Mouse (Mus musculus) heart, embryonic 10.5 days (tissue): Measurements from ENCODE around the gene Arid1b. TPM values are rescaled to one million over a fixed set of nuclear protein-coding genes. Genes with fewer than 3 reads are reported as not detected.

Experiments used
- DNase-seq: peaks from one replicate; pipeline ENCODE4 v3.0.0-alpha.2; 2017; ENCODE audit warnings: low spot score
- H3K27ac ChIP-seq: fragments of 300-500 bp; sonication (generic); 2 replicates; pipeline ENCODE4 v1.5.1; 2016; ENCODE audit warnings: mild to moderate bottlenecking
- H3K27me3 ChIP-seq: fragments of 300-500 bp; sonication (generic); 2 replicates; pipeline ENCODE4 v1.6.1; 2016; ENCODE audit warnings: mild to moderate bottlenecking; ENCODE audit not compliant: poor library complexity, insufficient read depth, severe bottlenecking
- H3K36me3 ChIP-seq: fragments of 300-500 bp; sonication (generic); 2 replicates; pipeline ENCODE4 v1.6.1; 2016; ENCODE audit warnings: mild to moderate bottlenecking, moderate library complexity
- H3K4me1 ChIP-seq: fragments of 300-500 bp; sonication (generic); 2 replicates; pipeline ENCODE4 v1.6.1; 2016; ENCODE audit warnings: mild to moderate bottlenecking
- H3K4me3 ChIP-seq: fragments of 300-500 bp; sonication (generic); 2 replicates; pipeline ENCODE4 v1.5.1; 2016; ENCODE audit warnings: mild to moderate bottlenecking, moderate library complexity
- H3K9me3 ChIP-seq: fragments of 300-500 bp; sonication (generic); 2 replicates; pipeline ENCODE4 v1.6.1; 2016; ENCODE audit warnings: mild to moderate bottlenecking, moderate library complexity
- WGBS: fragments of 180-500 bp; shearing (Covaris S2); methylation state at CpG from one replicate; pipeline ENCODE4 v1.1.7; 2016; 5-methylcytosine and 5-hydroxymethylcytosine counted together
- polyA plus RNA-seq: library from polyadenylated mRNA; unstranded; fragments of >200 nt; fragmentation: Nextera tagmentation; extraction: Ambion mirVana; gene quantifications from 2 replicates; pipeline ENCODE4 v1.2.1, GENCODE M21; 2016

The Arid1b gene
- polyA plus RNA-seq, 1 experiment from 2014 or later, result 8.4 TPM

DNA sequence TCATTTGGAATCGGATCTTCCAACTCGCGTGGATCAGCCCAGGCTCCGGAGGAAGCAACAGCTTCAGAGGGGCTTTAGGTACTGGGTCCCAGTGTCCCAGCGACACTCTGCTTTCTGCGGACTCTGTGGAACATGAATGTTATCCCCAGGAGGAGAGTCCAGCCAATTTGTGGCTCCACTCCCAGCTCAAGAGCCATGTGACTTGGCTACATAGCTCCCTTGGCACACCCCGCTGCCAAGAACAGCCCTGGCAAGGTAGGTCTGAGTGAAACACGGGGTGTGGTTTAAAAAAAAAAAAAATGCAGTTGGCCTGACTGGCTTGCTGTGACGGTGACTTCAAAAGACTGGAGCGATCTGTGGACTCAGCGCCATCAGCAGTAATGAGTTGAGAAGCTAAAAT lies 19.4 kb upstream of the Arid1b start:
- 78% methylated on average over 11 of the region's 11 CpGs for WGBS
- Histone ChIP-seq H3K9me3 (no peaks in the 10 kb centered on the region), H3K4me1 (no peaks in the 10 kb centered on the region), H3K36me3 (no peaks in the 10 kb centered on the region), H3K4me3 (no peak overlapping the region), H3K27ac (no peak overlapping the region), H3K27me3 (no peaks in the 10 kb centered on the region)
- no peak for DNase-seq

DNA sequence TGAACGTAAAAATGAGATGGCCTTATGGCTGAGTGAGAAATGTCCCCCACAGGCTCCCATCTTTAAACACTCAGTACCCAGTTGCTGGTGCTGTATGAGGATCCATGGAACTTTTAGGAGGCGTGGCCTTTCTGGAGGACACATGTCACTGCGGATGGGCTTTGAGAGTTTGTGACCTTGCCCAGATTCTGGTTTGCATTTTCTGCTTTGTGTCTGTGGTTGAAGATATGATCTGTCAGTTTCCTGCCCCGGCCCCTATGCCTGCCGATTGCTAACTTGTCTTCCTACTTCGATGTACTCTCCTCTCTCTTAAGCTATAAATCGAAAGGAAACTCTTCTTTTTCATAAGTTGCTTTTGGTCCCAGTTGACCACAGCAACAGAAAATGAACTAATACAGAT lies 14.0 kb upstream of the Arid1b start:
- H3K27ac ChIP-seq, result no peak overlapping the region
- H3K36me3 ChIP-seq, result no peaks in the 10 kb centered on the region
- WGBS, result 69% methylated on average over 7 of the region's 7 CpGs
- no peaks in the 10 kb centered on the region for H3K27me3 ChIP-seq
- no peak overlapping the region for H3K4me3 ChIP-seq
- no peaks in the 10 kb centered on the region for H3K9me3 ChIP-seq
- no peak for DNase-seq
- no peaks in the 10 kb centered on the region for H3K4me1 ChIP-seq

DNA sequence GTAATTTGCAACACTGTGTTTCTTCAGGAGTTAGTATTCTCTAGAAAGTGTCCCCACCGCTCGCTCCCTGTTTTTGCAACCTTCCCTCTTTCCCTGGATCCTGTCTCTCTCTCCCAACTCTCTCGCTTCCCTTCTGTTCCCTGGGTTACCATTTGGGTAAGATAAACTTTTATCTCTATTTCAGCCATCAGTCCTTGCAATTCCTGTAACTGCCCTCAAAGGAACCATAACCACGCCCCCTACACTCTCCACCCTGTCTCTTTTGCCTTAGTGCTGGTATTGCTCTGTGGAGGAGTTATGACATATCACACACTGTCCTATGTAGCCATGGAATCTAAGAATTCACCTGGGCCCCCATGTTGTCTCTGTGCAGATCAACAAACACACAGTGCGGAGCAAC lies 11.3 kb upstream of the Arid1b start:
- DNase-seq, result no peak
- Histone ChIP-seq H3K4me3 (no peak overlapping the region), H3K4me1 (no peaks in the 10 kb centered on the region), H3K27ac (no peak overlapping the region), H3K36me3 (no peaks in the 10 kb centered on the region), H3K27me3 (no peaks in the 10 kb centered on the region), H3K9me3 (no peaks in the 10 kb centered on the region)
- WGBS, result 67% methylated on average over 5 of the region's 5 CpGs

DNA sequence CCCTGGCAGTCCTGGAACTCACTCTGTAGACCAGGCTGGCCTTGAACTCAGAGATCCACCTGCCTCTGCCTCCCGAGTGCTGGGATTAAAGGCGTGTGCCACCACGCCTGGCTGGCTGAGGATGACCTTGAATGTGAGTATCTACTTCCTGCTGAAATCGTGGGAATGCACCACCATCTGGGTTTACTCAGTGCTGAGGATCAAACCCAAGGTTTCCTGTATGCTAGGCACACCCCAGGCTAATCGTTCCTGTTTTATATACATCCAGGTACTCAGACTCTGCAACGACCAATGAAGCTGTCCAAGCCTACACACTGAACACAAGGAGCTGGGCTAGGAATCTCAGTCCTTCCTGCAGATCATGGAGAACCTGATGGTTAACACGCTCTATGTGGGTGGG lies 9.4 kb upstream of the Arid1b start:
- Histone ChIP-seq H3K27me3 (no peaks in the 10 kb centered on the region), H3K4me3 (no peak overlapping the region), H3K27ac (no peak overlapping the region), H3K9me3 (no peaks in the 10 kb centered on the region), H3K36me3 (no peaks in the 10 kb centered on the region), H3K4me1 (no peaks in the 10 kb centered on the region)
- no peak for DNase-seq
- 86% methylated on average over 7 of the region's 7 CpGs for WGBS

DNA sequence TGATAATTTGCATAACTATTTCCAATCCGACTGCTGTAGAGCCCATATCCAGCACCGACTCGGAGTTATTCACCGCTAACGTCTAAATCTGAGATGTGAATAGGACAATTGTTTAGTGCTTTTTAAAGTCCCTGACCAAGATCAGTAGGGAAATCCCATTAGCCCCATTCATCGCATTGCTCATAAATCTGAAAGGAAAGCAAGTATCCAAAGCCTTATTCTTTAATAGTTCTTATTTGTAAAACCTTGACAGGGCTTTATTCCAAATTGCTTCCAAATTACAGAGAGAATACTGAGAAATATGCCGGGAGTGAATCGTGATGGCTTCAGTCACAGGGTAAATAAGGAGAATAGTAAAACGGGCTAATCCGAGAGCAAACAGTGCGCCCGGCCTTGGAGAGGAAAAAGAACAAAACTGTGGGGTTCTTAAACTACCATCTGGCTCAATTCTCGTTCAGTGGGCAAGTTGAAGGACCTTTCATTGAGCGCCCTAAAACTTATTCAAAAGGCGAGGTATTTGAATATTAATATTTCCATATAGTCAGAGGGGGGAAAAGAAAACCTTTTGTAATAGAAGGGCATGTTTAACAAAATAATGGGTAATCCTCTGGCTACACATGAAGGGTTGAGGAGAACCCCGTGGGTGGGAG lies 3.1 kb upstream of the Arid1b start:
- WGBS, result 84% methylated on average over 16 of the region's 16 CpGs
- no peak for DNase-seq

DNA sequence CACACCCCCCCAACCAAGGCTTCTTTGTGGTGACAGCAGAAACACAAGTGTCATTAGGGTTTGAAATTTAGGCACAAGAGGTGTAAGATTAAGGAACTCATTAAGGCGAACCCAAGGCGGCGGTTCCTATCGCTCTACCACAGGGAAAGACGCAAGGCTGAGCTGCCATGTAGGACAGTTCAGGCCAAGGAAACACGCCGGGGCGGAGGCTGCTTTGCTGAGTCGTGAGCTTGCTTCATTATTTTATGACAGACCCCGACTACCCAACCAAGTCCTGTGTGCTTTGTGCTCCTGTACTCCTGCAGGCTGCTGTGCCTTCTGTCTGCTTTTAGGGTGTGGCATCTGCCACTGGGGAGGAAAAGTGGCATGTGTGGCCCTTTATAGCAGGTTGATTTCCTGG lies 2.5 kb upstream of the Arid1b start:
- no peak overlapping the region for H3K4me3 ChIP-seq
- DNase-seq, result no peak
- WGBS, result 81% methylated on average over 10 of the region's 10 CpGs

More for the DNA sequence above, 3.1 kb upstream of the Arid1b start:
- Histone ChIP-seq H3K4me3 (no peak overlapping the region), H3K9me3 (no peaks in the 10 kb centered on the region), H3K4me1 (no peaks in the 10 kb centered on the region), H3K27me3 (no peaks in the 10 kb centered on the region), H3K27ac (no peak overlapping the region), H3K36me3 (no peaks in the 10 kb centered on the region)

DNA sequence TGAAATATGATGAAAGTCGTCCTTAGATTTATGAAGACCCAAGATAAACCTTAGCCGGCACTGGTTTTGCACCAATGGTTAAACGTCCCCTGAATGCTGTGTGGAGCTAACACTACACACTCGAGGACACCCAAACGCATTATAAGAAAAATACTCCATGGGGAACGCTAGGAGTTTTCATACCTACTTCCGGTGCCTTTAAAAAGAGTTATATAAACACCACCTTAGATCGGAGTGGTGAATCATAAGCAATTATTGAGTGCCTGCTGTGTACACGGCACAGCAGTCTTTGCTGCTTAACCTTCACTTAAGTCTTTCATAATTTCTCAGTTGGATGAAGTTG lies 664 bp upstream of the Arid1b start:
- Histone ChIP-seq H3K4me3 (peak overlapping the region; percentile 94), H3K27me3 (no peaks in the 10 kb centered on the region), H3K27ac (peak overlapping the region; percentile 99), H3K9me3 (no peaks in the 10 kb centered on the region), H3K36me3 (no peaks in the 10 kb centered on the region), H3K4me1 (no peaks in the 10 kb centered on the region; the same call in 1 of the 2 replicates)
- DNase-seq, result no peak
- 13% methylated on average over 9 of the region's 9 CpGs for WGBS

More for the DNA sequence above, 2.5 kb upstream of the Arid1b start:
- no peaks in the 10 kb centered on the region for H3K27me3 ChIP-seq
- no peaks in the 10 kb centered on the region for H3K36me3 ChIP-seq
- no peaks in the 10 kb centered on the region for H3K4me1 ChIP-seq
- H3K9me3 ChIP-seq, result no peaks in the 10 kb centered on the region
- H3K27ac ChIP-seq, result no peak overlapping the region

DNA sequence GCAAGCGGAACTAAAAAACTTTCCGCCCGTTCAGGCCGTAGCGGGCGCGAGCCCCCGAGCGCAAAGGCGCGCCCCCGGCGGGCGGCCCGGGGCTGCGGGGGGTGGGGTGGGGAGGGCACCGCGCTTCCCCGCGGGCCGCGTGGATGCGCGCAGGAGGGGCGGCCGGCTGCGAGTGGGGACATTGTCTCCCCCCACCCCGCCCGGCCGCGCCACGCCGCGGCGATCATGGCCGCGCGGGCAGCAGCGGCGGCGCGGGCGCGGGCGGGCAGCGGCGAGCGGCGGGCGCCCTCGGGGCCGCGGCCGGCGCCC lies 326 bp downstream of the Arid1b start:
- H3K27ac ChIP-seq, result peak overlapping the region; percentile 99
- no peaks in the 10 kb centered on the region for H3K36me3 ChIP-seq
- no peaks in the 10 kb centered on the region for H3K9me3 ChIP-seq
- peak overlapping the region; percentile 94 for H3K4me3 ChIP-seq
- no peaks in the 10 kb centered on the region; the same call in 1 of the 2 replicates for H3K4me1 ChIP-seq
- no peaks in the 10 kb centered on the region for H3K27me3 ChIP-seq
- no peak for DNase-seq
- 5% methylated on average over 32 of the region's 55 CpGs for WGBS

DNA sequence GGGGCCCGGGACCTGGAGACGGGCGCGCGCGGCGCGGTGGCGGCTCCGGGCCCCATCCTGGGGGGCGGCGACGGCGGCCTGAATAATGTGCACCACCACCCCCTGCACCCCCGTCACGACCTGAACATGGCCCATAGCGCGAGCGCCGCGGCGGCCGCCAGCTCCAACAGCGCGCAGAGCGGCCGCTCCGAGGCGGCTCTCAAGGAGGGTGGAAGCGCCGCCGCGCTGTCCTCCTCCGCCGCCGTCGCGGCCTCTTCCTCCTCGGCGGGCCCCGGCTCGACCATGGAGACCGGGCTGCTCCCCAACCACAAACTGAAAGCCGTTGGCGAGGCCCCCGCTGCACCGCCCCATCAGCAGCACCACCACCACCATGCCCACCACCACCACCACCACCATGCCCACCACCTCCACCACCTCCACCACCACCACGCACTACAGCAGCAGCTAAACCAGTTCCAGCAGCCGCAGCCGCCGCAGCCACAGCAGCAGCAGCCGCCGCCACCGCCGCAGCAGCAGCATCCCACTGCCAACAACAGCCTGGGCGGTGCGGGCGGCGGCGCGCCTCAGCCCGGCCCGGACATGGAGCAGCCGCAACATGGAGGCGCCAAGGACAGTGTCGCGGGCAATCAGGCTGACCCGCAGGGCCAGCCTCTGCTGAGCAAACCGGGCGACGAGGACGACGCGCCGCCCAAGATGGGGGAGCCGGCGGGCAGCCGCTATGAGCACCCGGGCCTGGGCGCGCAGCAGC lies 855 bp downstream of the Arid1b start:
- H3K27ac ChIP-seq, result peak overlapping the region; percentile 99
- DNase-seq, result peak; percentile 87
- no peaks in the 10 kb centered on the region for H3K9me3 ChIP-seq
- WGBS, result under 1% methylated on average over 70 of the region's 81 CpGs
- no peaks in the 10 kb centered on the region; the same call in 1 of the 2 replicates for H3K4me1 ChIP-seq
- peak overlapping the region; percentile 94 for H3K4me3 ChIP-seq
- H3K27me3 ChIP-seq, result no peaks in the 10 kb centered on the region
- H3K36me3 ChIP-seq, result no peaks in the 10 kb centered on the region

DNA sequence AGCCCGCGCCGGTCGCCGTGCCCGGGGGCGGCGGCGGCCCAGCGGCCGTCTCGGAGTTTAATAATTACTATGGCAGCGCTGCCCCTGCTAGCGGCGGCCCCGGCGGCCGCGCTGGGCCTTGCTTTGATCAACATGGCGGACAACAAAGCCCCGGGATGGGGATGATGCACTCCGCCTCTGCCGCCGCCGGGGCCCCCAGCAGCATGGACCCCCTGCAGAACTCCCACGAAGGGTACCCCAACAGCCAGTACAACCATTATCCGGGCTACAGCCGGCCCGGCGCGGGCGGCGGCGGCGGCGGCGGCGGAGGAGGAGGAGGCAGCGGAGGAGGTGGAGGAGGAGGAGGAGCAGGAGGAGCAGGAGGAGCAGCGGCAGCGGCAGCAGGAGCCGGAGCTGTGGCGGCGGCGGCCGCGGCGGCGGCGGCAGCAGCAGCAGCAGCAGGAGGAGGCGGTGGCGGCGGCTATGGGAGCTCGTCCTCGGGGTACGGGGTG lies 1.5 kb downstream of the Arid1b start:
- peak overlapping the region; percentile 99 for H3K27ac ChIP-seq
- WGBS, result under 1% methylated on average over 54 of the region's 56 CpGs
- H3K4me1 ChIP-seq, result no peaks in the 10 kb centered on the region; the same call in 1 of the 2 replicates
- H3K4me3 ChIP-seq, result peak overlapping the region; percentile 94
- H3K9me3 ChIP-seq, result no peaks in the 10 kb centered on the region
- no peaks in the 10 kb centered on the region for H3K36me3 ChIP-seq
- peak; percentile 89 for DNase-seq
- H3K27me3 ChIP-seq, result no peaks in the 10 kb centered on the region

DNA sequence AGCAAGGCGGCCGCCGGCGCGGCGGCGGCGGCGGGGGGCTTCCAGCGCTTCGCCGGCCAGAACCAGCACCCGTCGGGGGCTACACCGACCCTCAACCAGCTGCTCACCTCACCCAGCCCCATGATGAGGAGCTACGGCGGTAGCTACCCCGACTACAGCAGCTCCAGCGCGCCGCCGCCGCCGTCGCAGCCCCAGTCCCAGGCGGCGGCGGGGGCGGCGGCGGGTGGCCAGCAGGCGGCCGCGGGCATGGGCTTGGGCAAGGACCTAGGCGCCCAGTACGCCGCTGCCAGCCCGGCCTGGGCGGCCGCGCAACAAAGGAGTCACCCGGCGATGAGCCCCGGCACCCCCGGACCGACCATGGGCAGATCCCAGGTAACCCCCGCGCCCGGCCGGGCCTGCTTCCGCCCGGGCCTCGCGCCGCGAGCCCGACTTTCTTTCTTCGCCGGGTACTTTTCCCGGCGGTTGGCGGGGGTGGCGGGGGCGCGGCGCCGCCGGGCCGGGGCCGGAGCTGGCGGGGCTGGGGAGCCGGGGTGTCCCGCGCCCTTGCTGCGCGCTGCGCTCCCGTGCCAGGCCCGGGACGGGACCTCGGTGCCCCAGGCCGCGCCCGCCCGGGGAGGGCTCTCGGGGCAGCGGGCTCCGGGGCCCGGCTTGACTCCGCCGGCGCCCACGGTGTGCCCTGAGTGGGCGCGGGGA lies 2.1 kb downstream of the Arid1b start:
- no peaks in the 10 kb centered on the region for H3K36me3 ChIP-seq
- no peaks in the 10 kb centered on the region for H3K27me3 ChIP-seq
- WGBS, result 1% methylated on average over 83 of the region's 95 CpGs
- no peak for DNase-seq
- peak overlapping the region; percentile 94 for H3K4me3 ChIP-seq
- peak overlapping the region; percentile 99 for H3K27ac ChIP-seq
- H3K9me3 ChIP-seq, result no peaks in the 10 kb centered on the region
- peaks cover 7% of the 10 kb centered on the region for H3K4me1 ChIP-seq

DNA sequence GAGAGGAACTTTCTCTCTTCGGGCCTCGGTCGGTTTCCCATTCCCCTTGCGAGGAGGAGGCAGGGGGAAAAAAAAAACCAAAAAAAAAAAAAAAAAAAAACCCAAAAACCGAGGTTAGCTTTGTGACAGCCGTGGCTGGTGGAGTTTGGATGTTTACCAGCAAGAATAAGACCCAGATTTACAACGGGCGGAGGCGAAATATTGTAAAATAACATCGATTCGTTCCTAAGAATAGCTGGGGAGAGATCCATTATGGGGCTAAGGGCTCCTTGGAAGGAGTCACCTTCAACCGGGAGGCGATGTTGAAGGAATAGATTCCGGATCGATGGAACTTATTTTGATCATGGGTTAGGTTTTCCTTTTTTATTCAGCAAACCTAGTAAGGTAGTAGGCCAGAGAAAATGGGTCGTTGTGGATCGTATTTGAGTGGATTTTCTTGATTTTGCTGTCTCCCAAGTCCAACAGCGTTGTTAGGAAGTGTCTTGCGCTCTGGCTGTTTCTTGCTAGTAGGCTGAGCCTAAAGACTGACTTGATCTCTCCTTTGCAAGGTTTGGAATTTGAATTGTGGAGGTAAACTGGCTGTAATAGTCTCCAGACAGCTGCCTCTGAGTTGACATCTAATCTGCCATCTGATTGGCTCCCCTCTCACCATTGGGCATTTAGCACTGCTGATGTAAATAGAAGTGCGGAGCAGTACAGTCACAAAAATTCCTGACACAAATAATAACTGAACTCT lies 2.9 kb downstream of the Arid1b start:
- Histone ChIP-seq H3K4me3 (peak overlapping the region; percentile 94), H3K27ac (peak overlapping the region; percentile 99), H3K36me3 (no peaks in the 10 kb centered on the region), H3K9me3 (no peaks in the 10 kb centered on the region), H3K27me3 (no peaks in the 10 kb centered on the region), H3K4me1 (peaks cover 14% of the 10 kb centered on the region)
- DNase-seq, result no peak
- under 1% methylated on average over 20 of the region's 20 CpGs for WGBS
